Mouse (Mus musculus): Measurements from ENCODE around the gene Samhd1. TPM values are rescaled to one million over a fixed set of nuclear protein-coding genes. Genes with fewer than 3 reads are reported as not detected.

Gene Samhd1
- total and polyA plus RNA-seq, 3 experiments: 32.8 to 79.5 (median 67.9) TPM

DNA sequence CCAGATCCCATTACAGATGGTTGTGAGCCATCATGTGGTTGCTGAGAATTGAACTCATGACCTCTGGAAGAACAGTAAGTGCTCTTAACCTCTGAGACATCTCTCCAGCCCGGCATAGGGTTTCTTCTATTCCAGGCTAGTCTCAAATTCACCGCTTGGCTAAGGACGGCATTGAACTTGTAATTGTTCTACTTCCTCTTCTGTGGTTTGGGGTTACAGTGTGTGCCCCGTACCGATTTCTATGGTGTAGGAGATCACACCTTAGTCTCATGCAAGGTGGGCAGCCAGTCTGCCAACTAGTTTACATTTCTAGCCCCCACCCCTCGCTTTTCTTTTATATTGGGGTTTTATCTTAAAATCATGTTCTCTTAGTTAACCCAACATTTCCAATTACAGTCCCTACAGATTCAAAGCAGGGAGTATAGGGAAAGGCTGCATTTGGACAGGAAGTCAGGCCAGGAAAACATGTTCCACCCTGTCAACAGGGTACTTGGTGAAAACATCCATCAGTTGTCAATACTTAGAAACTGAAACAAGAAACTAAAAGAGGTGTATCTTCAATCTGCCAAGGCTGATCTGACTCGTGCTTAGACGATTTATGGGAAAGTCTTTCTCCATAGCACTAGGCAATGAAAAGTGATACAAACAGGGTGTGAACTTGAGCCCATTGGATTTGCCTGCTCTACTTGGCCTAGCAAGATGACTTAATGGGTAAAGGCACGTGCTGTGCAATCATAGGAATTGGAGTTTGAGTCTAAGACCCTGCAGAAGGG is 3.1 kb upstream of the Samhd1 start:
- in situ Hi-C loops (cut with MboI; ENCODE audit: low pct_ligation_motif_present, low pct_unique_long_range_greater_than_20kb, low sequenced_read_pairs) (loop anchor here (10.0 to 25.0 kb wide), 2 partner anchors 47 to 424 kb away; partner anchors contain the start of genes Blcap and Nnat), dilution Hi-C loops (cut with MboI; ENCODE audit: extremely low pct_ligation_motif_present, extremely low pct_unique_long_range_greater_than_20kb, low sequenced_read_pairs) (no loop called here)
- Histone ChIP-seq H3K4me3 (replicated peaks in 1 of 3; ENCODE audit: low read depth in 2 of 3, low read length in 2 of 3, poor library complexity in 1 of 3) (no peak overlapping the region), H3K9ac (ENCODE audit: insufficient read depth, low read depth) (no peak overlapping the region), H3K27me3 (replicated peaks) (no peaks in the 10 kb centered on the region), H3K4me1 (ENCODE audit: control insufficient read depth in 1 of 2, insufficient read depth in 2 of 2) (peaks cover 7 to 33% of the 10 kb centered on the region in 2 experiments; a peak in 3 of 4 replicates), H3K4me2 (ENCODE audit: insufficient read depth, low read depth, poor library complexity, severe bottlenecking) (no peak overlapping the region), H3K79me2 (replicated peaks; ENCODE audit: control insufficient read depth, extremely low read depth, insufficient read depth, poor library complexity, severe bottlenecking) (peaks cover 12% of the 10 kb centered on the region), H3K36me3 (replicated peaks in 1 of 2; ENCODE audit: control insufficient read depth in 1 of 2, insufficient read depth in 1 of 2, low read length in 1 of 2) (no peaks in the 10 kb centered on the region), H3K9me3 (replicated peaks; ENCODE audit: low read length) (peaks cover 8% of the 10 kb centered on the region), H3K27ac (ENCODE audit: insufficient read depth, low read depth) (peak overlapping the region; percentile 12; the same call in 1 of the 2 replicates)
- peak; percentile 71 for DNase-seq (ENCODE audit: extremely low read depth)
- TF ChIP-seq TBP (conservative IDR thresholded peaks at IDR 0.05; ENCODE audit: low read depth, low read length) (0 out of 2 replicates have a peak, but pooled peaks have one; percentile 51), CHD1 (IDR thresholded peaks at IDR 0.05; ENCODE audit: low read depth, low read length) (no peak), USF2 (conservative IDR thresholded peaks at IDR 0.05; ENCODE audit: low read depth, low read length) (no peak), SIN3A (IDR thresholded peaks at IDR 0.05; ENCODE audit: low read length) (no peak), EP300 (IDR thresholded peaks at IDR 0.05; ENCODE audit: low read length) (peak; percentile 68), MAX (IDR thresholded peaks at IDR 0.05; ENCODE audit: low read length) (no peak), ELF1 (IDR thresholded peaks at IDR 0.05; ENCODE audit: low read depth, low read length) (no peak), MAFK (IDR thresholded peaks at IDR 0.05; ENCODE audit: insufficient replicate concordance, low read length) (no peak), POLR2A (IDR thresholded peaks at IDR 0.05; ENCODE audit: low read depth, low read length) (no peak), JUN (IDR thresholded peaks at IDR 0.05; ENCODE audit: insufficient read depth, low read depth, low read length) (no peak), NELFE (IDR thresholded peaks at IDR 0.05; ENCODE audit: low read depth, low read length) (no peak), HCFC1 (IDR thresholded peaks at IDR 0.05; ENCODE audit: low read depth, low read length) (no peak), BHLHE40 (IDR thresholded peaks at IDR 0.05; ENCODE audit: low read depth, low read length) (peak; percentile 59), JUND (conservative IDR thresholded peaks at IDR 0.05; ENCODE audit: low read depth, low read length) (no peak), RAD21 (IDR thresholded peaks at IDR 0.05; ENCODE audit: low read depth, low read length) (no peak; the same call in none of the 2 replicates), ZMIZ1 (IDR thresholded peaks at IDR 0.05; ENCODE audit: low read depth, low read length) (no peak), GABPA (IDR thresholded peaks at IDR 0.05; ENCODE audit: insufficient replicate concordance, low read depth, low read length) (no peak), MYC (IDR thresholded peaks at IDR 0.05; ENCODE audit: low read depth, low read length) (0 out of 2 replicates have a peak, but pooled peaks have one; percentile 40), IRF4 (IDR thresholded peaks at IDR 0.05; ENCODE audit: low read depth, low read length) (peak; percentile 40; the same call in 1 of the 2 replicates)

GRCm38 (mm10) chr2:157136646-157137045 is 1.6 kb upstream of the Samhd1 start:
- Histone ChIP-seq H3K27me3 (replicated peaks) (no peaks in the 10 kb centered on the region), H3K4me2 (ENCODE audit: insufficient read depth, low read depth, poor library complexity, severe bottlenecking) (no peak overlapping the region), H3K4me3 (replicated peaks in 1 of 3; ENCODE audit: low read depth in 2 of 3, low read length in 2 of 3, poor library complexity in 1 of 3) (no peak overlapping the region), H3K9ac (ENCODE audit: insufficient read depth, low read depth) (no peak overlapping the region), H3K79me2 (replicated peaks; ENCODE audit: control insufficient read depth, extremely low read depth, insufficient read depth, poor library complexity, severe bottlenecking) (peaks cover 25% of the 10 kb centered on the region), H3K4me1 (ENCODE audit: control insufficient read depth in 1 of 2, insufficient read depth in 2 of 2) (peaks cover 10 to 45% of the 10 kb centered on the region in 2 experiments; a peak in 3 of 4 replicates), H3K9me3 (replicated peaks; ENCODE audit: low read length) (peaks cover 8% of the 10 kb centered on the region), H3K27ac (ENCODE audit: insufficient read depth, low read depth) (no peak overlapping the region), H3K36me3 (replicated peaks in 1 of 2; ENCODE audit: control insufficient read depth in 1 of 2, insufficient read depth in 1 of 2, low read length in 1 of 2) (no peaks in the 10 kb centered on the region)
- TF ChIP-seq SIN3A (IDR thresholded peaks at IDR 0.05; ENCODE audit: low read length) (no peak), TBP (conservative IDR thresholded peaks at IDR 0.05; ENCODE audit: low read depth, low read length) (no peak)
- no peak for DNase-seq (ENCODE audit: extremely low read depth)
- dilution Hi-C loops (cut with MboI; ENCODE audit: extremely low pct_ligation_motif_present, extremely low pct_unique_long_range_greater_than_20kb, low sequenced_read_pairs): no loop called here
- in situ Hi-C loops (cut with MboI; ENCODE audit: low pct_ligation_motif_present, low pct_unique_long_range_greater_than_20kb, low sequenced_read_pairs): loop anchor here (10.0 to 25.0 kb wide), 2 partner anchors 48 to 426 kb away; partner anchors contain the start of genes Blcap and Nnat

Data from CH12.LX (cell line).